Mouse (Mus musculus) heart, embryonic 11.5 days (tissue): ENCODE data around the gene Phf6. TPM values are rescaled to one million over a fixed set of nuclear protein-coding genes. Genes with fewer than 3 reads are reported as not detected.

Experiments used
- ATAC-seq: fragments of 200-750 bp; cut with Nextera tagmentation; replicated peaks from 2 replicates; pipeline ENCODE4 v1.8.0; 2017; ENCODE audit warnings: moderate library complexity; ENCODE audit not compliant: insufficient number of reproducible peaks, low FRiP score, low TSS enrichment
- H3K27ac ChIP-seq: fragments of 300-500 bp; sonication (generic); 2 replicates; pipeline ENCODE4 v1.5.1; 2014; ENCODE audit warnings: mild to moderate bottlenecking, low read depth, low read length
- H3K27me3 ChIP-seq: fragments of 300-500 bp; sonication (generic); 2 replicates; pipeline ENCODE4 v1.6.1; 2014; ENCODE audit warnings: mild to moderate bottlenecking, low read length, mixed read lengths; ENCODE audit not compliant: control insufficient read depth, insufficient read depth
- H3K36me3 ChIP-seq: fragments of 300-500 bp; sonication (generic); 2 replicates; pipeline ENCODE4 v1.6.1; 2014; ENCODE audit warnings: mild to moderate bottlenecking, low read length, moderate library complexity, mixed read lengths; ENCODE audit not compliant: control insufficient read depth, insufficient read depth
- H3K4me1 ChIP-seq: fragments of 300-500 bp; sonication (generic); 2 replicates; pipeline ENCODE4 v1.6.1; 2014; ENCODE audit warnings: low read length; ENCODE audit not compliant: control insufficient read depth, insufficient read depth
- H3K4me2 ChIP-seq: fragments of 300-500 bp; sonication (generic); 2 replicates; pipeline ENCODE4 v1.6.1; 2014; ENCODE audit warnings: mild to moderate bottlenecking, moderate library complexity
- H3K4me3 ChIP-seq: fragments of 300-500 bp; sonication (generic); 2 replicates; pipeline ENCODE4 v1.5.1; 2014; ENCODE audit warnings: low read depth, low read length
- H3K9ac ChIP-seq: fragments of 300-500 bp; sonication (generic); 2 replicates; pipeline ENCODE4 v1.6.1; 2014; ENCODE audit warnings: mild to moderate bottlenecking, low read depth, low read length, moderate library complexity
- H3K9me3 ChIP-seq: fragments of 300-500 bp; sonication (generic); replicated peaks from 2 replicates; pipeline ENCODE4 v1.6.1; 2016; ENCODE audit warnings: low read length; ENCODE audit not compliant: control insufficient read depth
- WGBS: fragments of 180-500 bp; shearing (Covaris S2); extraction: QIAGEN DNeasy Blood & Tissue Kit; methylation state at CpG from one replicate; pipeline ENCODE4 v1.1.7; 2014; ENCODE audit not compliant: insufficient replicate concordance; 5-methylcytosine and 5-hydroxymethylcytosine counted together
- polyA plus RNA-seq: library from polyadenylated mRNA; unstranded; fragments of >200 nt; fragmentation: Nextera tagmentation; extraction: Ambion mirVana; gene quantifications from 2 replicates; pipeline ENCODE4 v1.2.1, GENCODE M21; 2014

Gene Phf6
- polyA plus RNA-seq, 1 experiment from 2014 or later: 28.3 TPM

DNA sequence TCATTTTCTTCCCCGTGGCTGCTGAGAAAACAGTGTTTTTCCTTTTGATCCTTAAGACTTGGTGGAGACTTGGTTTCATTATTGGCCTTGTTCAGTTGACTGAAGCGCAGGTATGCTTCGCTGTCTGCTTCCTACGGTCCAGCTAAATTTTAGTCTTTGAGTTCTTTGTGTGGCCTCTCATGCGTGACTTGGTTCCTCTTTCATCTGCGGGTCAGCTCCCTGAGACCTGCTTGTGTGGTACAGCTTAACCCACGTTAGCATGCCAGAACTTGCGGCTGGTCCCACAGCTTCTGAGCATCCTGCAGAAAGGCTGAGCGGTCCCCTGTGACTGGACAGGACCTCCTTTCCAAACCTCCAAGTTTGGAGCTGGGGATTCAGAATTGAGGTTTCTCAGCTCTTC, 14.7 kb downstream of the Phf6 start:
- H3K36me3 ChIP-seq: no peaks in the 10 kb centered on the region

DNA sequence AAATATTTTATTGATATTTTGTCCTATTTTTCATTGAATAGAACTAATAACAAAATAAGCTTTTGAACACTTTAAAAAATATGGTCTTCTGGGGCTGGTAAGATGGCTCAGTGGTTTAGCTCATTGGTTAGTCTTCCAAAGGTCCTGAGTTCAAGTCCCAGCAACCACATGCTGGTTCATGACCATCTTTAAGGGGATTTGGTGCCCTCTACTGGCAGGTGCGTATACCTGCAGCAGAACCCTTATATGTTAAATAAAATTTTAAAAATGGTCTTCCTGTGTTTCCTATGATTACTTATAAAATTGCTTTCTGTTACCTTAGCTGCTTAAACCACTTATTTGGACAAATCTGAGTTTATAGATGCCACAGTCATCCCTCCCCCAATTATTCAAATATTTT, 16.8 kb downstream of the Phf6 start:
- no peaks in the 10 kb centered on the region for H3K27me3 ChIP-seq
- WGBS: 34% methylated on average over 1 of the region's 1 CpGs
- ATAC-seq: no peak
- H3K4me1 ChIP-seq: no peaks in the 10 kb centered on the region
- H3K4me3 ChIP-seq: no peak overlapping the region
- H3K9ac ChIP-seq: no peak overlapping the region
- no peaks in the 10 kb centered on the region for H3K9me3 ChIP-seq
- H3K36me3 ChIP-seq: no peaks in the 10 kb centered on the region
- no peak overlapping the region for H3K27ac ChIP-seq
- no peak overlapping the region for H3K4me2 ChIP-seq

More for the DNA sequence above, 14.7 kb downstream of the Phf6 start:
- no peak overlapping the region for H3K4me2 ChIP-seq
- ATAC-seq: no peak
- no peaks in the 10 kb centered on the region for H3K9me3 ChIP-seq
- H3K9ac ChIP-seq: no peak overlapping the region
- no peak overlapping the region for H3K4me3 ChIP-seq
- 91% methylated on average over 9 of the region's 9 CpGs for WGBS
- no peak overlapping the region for H3K27ac ChIP-seq
- no peaks in the 10 kb centered on the region for H3K27me3 ChIP-seq
- H3K4me1 ChIP-seq: no peaks in the 10 kb centered on the region

DNA sequence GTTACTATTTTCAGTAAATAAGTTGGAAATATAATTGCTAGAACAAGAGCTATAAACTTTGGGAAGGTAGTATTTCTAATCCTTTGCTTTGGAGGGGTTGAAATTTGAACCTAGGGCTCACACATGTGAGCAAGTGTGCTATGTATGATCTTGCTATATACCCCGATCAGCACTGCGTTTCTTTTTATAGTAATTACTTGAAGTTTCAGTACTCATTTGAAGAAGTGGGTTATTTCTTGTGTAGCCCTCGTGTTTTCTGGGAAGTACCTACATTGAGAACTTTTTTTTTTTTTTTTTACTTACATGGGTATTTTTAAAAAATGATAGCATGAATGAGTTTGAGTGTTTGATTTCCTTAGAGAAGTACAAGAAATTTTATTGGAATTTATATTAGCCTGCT, 17.7 kb downstream of the Phf6 start:
- Histone ChIP-seq H3K9ac (no peak overlapping the region), H3K27ac (no peak overlapping the region), H3K36me3 (no peaks in the 10 kb centered on the region), H3K27me3 (no peaks in the 10 kb centered on the region), H3K4me2 (no peak overlapping the region), H3K4me1 (no peaks in the 10 kb centered on the region), H3K9me3 (no peaks in the 10 kb centered on the region), H3K4me3 (no peak overlapping the region)
- WGBS: 79% methylated on average over 3 of the region's 3 CpGs
- ATAC-seq: no peak

DNA sequence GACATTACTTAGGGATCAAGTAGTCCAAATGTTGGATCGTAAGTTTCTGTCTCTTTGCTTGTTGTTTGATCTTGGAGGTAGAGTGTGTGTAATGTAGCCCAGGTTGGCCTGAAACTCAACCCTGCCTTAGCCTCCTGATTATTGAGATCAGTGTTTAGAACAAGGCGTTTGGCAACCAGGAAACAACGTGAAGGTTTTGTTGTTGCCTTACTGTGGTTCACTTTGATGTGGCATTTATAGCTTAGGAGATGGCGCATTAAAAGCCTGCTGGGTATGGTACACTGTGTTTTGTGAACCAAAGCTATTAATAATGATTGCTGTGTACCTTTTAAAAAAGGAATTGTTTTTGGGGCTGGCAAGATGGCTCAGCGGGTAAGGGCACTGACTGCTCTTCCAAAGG, 18.1 kb downstream of the Phf6 start:
- no peaks in the 10 kb centered on the region for H3K36me3 ChIP-seq
- no peak overlapping the region for H3K9ac ChIP-seq
- H3K4me1 ChIP-seq: no peaks in the 10 kb centered on the region
- WGBS: 84% methylated on average over 5 of the region's 5 CpGs
- H3K27ac ChIP-seq: no peak overlapping the region
- H3K9me3 ChIP-seq: no peaks in the 10 kb centered on the region
- no peaks in the 10 kb centered on the region for H3K27me3 ChIP-seq
- no peak overlapping the region for H3K4me2 ChIP-seq
- no peak overlapping the region for H3K4me3 ChIP-seq
- ATAC-seq: no peak

DNA sequence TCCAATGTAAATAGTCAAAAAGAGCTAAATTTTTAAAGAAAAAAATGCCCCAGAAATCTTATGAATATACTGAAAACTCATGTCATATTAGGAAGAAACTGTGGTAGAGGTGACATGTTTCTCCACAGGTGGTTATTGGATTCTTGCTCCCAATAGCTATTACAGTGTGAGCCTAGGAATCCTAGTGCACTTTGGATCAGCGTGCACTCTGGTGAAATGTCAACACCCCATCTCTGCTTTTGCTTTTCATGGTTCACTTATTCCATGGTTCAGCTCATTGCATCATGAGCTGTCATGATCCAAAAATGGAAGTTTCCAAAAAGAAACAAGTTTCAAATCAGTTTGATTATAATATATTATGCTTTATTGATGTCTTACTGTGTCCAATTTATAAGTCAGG, 20.1 kb downstream of the Phf6 start:
- Histone ChIP-seq H3K27ac (no peak overlapping the region), H3K4me1 (no peaks in the 10 kb centered on the region), H3K36me3 (no peaks in the 10 kb centered on the region), H3K4me3 (no peak overlapping the region), H3K9me3 (no peaks in the 10 kb centered on the region), H3K4me2 (no peak overlapping the region), H3K27me3 (no peaks in the 10 kb centered on the region), H3K9ac (no peak overlapping the region)
- 58% methylated on average over 1 of the region's 1 CpGs for WGBS
- ATAC-seq: no peak

DNA sequence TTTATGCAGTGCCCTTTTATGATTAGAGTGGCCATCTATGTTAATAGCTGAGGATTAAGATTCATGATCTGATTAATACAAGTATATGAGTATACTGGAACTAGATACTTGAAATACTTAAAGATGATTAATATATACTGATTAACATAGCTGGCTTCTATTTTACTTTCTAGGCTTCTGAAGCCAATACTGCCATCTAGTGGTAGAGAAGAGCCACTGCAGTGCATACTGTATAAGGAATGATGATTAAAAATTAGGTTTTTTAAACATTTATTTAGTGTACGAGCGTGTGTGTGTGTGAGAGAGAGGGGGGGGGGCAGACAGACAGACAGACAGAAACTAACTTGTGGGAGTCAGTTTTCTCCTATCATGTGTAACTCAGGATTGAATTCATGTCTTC, 22.4 kb downstream of the Phf6 start:
- H3K9me3 ChIP-seq: no peaks in the 10 kb centered on the region
- no peak overlapping the region for H3K9ac ChIP-seq
- 52% methylated on average over 2 of the region's 2 CpGs for WGBS
- H3K27me3 ChIP-seq: no peaks in the 10 kb centered on the region
- no peak for ATAC-seq
- no peak overlapping the region for H3K4me2 ChIP-seq
- no peak overlapping the region for H3K27ac ChIP-seq
- H3K36me3 ChIP-seq: no peaks in the 10 kb centered on the region
- no peaks in the 10 kb centered on the region for H3K4me1 ChIP-seq
- no peak overlapping the region for H3K4me3 ChIP-seq

DNA sequence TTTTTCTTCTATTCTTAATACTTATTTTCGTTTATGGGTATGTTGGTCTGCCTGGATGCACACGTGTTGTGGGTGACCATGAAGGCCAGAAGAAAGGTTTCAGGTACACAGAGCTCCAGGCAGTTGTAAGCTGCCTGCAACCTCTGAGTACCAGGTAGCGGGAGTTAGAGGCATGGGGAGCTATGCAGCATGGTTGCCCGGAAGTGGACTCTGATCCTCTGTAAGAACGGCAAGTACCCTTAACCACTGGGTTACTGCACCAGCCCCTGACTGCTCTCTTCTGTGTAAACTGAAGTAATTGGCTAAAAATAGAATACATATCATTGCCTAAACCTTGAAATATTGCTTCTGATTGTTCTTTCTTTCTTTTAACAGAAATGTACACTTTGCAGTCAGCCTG, 33.4 kb downstream of the Phf6 start:
- Histone ChIP-seq H3K4me3 (no peak overlapping the region), H3K27ac (no peak overlapping the region), H3K9me3 (no peaks in the 10 kb centered on the region), H3K4me2 (no peak overlapping the region), H3K36me3 (peaks cover 5% of the 10 kb centered on the region), H3K27me3 (no peaks in the 10 kb centered on the region), H3K4me1 (no peaks in the 10 kb centered on the region), H3K9ac (no peak overlapping the region)
- WGBS: 80% methylated on average over 5 of the region's 5 CpGs
- ATAC-seq: no peak

DNA sequence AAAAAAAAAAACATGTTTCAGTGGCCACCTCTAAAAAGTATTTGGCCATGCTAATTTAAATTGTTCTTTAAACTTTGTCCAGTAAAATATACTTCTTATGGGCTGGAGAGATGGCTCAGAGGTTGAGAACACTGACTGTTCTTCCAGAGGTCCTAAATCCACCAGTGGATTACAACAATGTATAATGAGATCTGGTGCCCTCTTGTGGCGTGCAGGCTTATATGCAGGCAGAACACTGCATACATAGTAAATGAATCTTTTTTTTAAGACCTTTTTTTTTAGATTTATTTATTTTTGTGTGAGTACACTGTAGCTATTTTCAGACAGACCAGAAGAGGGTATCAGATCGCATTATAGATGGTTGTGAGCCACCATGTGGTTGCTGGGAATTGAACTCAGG, 37.6 kb downstream of the Phf6 start:
- H3K27me3 ChIP-seq: no peaks in the 10 kb centered on the region
- no peak overlapping the region for H3K4me3 ChIP-seq
- H3K4me1 ChIP-seq: no peaks in the 10 kb centered on the region
- ATAC-seq: no peak
- no peaks in the 10 kb centered on the region for H3K36me3 ChIP-seq
- H3K9ac ChIP-seq: no peak overlapping the region
- H3K27ac ChIP-seq: no peak overlapping the region
- WGBS: 60% methylated on average over 2 of the region's 2 CpGs
- H3K4me2 ChIP-seq: no peak overlapping the region
- H3K9me3 ChIP-seq: no peaks in the 10 kb centered on the region

DNA sequence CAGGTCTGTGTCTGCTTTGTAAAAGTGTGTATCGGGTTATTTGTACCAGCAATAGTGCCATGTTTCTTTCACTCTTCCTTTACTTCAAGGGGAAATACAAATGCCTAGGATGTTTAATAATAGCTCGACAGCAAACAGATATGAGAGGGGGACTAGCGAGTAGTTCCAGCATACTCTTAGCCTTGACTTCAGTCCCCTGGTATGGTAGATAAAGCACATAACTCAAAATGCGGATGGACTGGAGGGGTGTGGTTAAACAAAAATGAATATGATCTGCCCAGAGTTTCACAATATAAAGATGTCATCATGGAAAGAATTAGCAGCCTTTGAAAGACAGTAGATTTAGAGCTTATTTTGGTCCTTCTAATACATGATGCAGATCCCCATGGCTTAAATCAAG, 44.9 kb downstream of the Phf6 start:
- no peaks in the 10 kb centered on the region for H3K27me3 ChIP-seq
- no peaks in the 10 kb centered on the region for H3K4me1 ChIP-seq
- 55% methylated on average over 4 of the region's 4 CpGs for WGBS
- no peak overlapping the region for H3K4me2 ChIP-seq
- H3K9me3 ChIP-seq: no peaks in the 10 kb centered on the region
- H3K4me3 ChIP-seq: no peak overlapping the region
- ATAC-seq: no peak
- H3K9ac ChIP-seq: no peak overlapping the region
- H3K27ac ChIP-seq: no peak overlapping the region
- H3K36me3 ChIP-seq: no peaks in the 10 kb centered on the region
